Mouse (Mus musculus) WW6 (cell line): ENCODE measurements around the gene Actr3.

Experiments
- DNase-seq: peaks from one replicate; pipeline ENCODE4 v3.0.0-alpha.2; 2013; ENCODE audit warnings: low read depth, low spot score

Gene Actr3

DNA sequence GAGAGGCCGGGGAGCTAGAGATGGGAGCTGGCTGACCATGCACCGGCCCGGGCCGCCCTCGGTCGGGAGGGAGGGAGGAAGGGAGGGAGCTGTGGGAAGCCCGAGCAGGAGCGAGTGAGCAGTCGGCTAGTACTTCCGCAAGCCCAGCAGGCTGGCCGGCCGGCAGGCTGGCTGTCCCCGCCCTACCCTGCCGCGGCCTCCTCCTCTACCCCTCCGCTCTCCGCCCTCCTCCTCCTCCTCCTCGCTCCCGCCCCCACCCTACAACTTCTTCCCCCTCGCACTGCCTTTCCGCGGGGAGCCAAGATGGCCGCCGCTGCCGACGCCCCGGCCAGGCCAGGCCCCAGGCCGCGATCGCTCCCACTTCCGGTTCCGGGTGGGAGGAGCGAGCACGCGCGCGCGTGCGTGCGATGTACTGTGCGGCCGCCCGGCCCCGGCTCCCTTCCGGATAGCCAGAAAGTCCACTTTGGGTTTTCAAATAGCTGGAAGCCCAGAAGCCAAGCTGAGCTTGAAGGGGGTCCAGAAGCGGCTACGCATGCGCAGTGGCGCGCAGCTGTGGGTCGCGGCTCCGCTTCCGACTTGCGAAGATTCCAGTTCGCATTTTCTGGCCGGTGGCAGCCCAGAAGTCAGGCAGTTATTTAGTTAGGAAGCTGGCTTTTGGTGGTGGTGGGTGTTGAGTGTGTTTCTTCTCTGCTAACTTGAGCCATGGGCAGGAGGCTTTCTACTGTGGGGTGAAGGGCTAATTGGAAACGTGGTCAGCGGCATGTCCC lies at the start of gene Actr3:
Gene Actr3 (minus strand): TSS at position 359 of the 767 bp plus-strand sequence.
- DNase-seq = peak; percentile 93

DNA sequence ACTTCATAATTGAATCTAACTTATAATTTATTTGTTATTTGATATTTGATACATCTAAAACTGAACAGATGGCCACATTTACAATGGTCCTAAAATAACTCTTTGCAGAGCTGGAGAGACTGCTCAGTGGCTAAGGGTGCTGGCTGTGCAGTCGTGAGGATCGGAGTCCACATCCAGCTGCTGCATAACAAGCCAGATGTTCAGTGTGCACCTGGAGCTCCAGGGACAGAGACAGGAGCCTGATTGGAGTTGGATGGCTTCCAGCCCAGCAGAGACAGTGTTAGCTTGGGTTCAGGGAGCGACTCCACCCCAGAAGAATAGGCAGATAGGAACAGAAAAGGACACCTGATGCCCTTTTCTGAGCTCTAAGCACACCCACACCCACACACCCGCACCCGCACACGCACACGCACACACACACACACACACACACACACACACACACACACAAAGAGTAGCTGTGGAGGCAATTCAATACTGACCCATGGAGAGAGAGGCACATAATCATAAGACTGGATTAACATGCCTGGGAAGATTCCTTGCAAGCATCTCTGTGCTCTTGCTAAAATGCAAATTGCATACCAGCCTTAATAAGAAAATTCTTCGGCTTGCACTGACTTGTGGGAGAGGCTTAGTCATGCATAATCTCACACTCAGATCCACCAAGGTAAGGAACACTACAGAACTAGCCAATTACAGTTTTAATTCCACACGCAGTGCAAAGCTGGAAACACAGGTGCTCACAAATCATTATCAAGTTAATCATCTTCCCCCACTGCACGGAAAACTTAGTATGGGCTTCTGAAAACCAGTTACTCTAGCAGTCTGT lies 47.1 kb upstream of the Actr3 start:
- DNase-seq = no peak

DNA sequence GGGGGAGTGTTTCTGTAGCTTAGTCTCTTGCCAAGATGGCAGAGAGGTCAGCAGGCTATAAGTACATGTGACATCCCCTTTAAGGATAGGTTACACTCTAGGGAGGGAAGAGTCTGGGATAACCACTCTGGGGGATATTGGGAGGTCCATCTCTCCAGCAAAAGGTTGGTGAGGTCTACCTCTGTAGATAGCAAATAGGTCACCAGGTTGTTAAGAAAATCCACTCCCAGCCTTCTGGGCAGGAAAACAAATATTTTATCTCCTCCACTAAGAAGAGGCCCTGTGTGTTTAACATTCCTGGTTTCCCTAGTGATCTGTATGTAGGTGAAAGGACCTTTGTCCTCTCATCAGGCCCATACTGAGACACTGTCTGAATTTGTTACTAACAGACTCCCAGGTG lies 46.3 kb upstream of the Actr3 start:
- no peak for DNase-seq

DNA sequence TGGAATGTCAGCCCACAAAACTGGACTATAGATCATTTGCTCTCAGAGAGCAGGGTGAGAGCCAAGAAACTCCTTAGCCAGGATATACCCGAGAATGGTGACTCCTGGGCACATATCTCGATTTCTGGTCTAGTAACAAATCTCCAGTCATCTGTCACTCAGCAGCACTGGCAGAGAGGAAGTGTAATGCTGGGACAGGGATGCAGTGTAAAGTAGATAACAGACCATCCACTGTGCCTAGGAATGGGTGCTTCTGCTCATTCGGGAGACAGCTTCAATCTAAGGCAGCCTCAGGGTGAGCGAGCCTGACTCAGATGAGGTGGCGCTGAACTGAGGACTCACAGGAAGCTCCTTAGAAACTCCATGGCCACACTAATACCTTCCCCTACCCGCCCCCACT lies 43.1 kb upstream of the Actr3 start:
- no peak for DNase-seq

DNA sequence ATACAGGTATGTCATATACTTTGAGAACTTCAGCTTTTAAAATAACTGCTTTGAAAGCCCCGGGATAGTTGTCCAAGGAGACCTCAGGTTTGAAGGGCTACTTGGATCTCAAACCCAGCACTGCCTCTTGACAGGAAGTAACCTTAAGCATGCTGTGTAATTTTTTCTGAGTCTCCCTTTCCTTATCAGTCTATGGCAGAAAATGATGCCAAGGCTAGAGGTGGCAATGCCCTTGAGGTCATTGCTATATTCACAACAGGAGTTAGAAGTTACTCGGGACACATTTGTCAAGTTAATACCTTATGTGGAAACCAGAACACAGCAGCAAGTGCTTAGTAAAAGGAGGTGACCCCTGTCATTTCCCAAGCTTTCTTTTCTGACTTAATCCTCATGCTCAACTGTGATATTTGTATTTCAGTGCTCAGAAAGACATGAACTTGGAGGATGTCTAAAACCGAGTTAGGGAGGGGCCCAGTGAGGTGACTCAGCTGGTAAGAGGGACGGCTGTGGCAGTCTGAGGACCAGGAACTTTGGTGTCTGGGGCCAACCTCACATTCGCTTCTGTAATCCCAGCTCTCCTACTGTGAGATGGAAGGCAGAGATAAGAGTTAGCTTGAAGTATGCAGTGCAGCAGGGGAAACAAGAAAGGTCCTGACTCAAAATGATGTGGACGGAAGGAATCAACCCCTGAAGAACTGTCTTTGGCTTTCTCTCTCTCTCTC lies 40.6 kb upstream of the Actr3 start:
- DNase-seq = no peak

DNA sequence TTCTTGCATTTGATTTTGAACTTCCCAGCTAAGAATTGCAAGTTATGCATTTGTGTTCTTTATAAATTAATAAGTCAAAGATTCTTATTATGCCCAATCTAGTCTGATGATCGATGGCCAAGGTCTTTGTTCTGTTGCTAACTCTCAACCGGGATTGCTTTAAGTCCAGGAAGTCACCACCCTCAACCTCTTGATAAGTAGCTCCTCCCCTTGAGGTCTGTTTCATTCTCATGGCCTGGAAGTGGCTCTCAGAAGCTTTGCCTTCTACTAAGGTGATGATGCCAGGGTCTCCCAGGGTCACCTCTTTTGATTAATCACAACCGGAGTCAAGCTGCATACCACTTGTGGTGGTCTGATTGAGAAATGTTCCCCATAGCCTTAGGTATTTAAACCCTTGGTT lies 38.3 kb upstream of the Actr3 start:
- no peak for DNase-seq

DNA sequence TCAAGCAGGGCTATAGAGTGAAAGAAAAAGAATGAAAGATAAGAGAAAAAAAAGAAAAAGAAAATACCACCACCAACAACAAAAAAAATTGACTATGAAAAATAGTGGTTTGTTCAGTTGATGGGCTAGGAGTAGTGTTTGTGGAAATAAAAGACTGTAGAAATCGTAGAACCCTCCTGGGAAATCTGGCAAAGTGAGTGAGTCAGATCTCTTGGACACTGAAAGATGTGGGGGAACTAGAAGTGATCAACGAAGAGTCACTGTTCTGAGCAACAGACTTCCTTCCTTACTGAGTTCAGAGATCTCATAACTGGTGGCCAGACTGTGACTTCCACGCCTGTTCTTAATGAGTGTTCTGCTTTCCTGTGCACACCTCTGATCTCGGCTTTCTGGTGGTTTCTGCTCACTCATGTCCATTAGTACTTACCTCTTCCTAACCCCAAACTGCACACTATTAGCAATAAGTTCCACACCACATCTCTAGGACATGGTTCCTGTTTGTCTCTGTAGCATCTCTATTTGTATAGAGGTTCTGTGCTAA lies 37.7 kb upstream of the Actr3 start:
- no peak for DNase-seq

DNA sequence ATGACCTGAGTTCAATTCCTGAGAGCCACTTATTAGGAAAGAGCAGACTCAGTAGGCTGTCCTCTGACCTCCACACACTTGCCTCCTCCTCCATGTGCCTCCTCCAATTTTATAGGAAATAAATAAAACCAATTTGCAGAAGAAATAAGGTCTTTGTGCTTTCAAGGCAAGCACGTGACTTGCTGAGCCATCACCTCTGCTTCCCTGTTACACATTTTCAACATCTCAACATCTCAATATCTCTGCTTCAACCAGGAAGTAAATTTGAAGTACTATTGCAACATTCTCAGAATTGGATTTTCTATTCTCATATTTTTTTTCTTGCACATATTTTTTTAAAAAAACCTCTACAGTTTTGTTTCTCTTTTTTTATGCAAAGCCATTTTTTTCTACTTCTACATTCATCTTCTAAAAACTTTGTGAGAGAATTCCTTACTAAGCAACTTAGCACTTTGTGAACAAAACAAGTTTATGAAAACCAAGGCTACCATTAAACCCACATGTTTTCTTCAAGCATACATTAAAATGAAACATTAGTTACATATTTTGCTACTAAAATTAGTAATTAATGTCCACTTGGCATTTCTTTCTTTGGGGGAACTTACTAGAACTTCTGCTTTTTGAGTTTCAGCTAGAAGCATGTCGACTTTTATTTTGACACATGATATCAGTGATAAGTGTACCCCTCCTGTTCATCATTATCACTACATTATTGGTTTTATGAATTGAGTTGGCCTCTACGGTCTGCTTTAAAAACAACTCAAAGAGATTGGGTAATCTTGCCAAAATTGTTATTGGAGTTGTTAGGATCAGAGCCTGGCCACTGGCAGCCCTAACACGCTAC lies 35.5 kb upstream of the Actr3 start:
- no peak for DNase-seq

DNA sequence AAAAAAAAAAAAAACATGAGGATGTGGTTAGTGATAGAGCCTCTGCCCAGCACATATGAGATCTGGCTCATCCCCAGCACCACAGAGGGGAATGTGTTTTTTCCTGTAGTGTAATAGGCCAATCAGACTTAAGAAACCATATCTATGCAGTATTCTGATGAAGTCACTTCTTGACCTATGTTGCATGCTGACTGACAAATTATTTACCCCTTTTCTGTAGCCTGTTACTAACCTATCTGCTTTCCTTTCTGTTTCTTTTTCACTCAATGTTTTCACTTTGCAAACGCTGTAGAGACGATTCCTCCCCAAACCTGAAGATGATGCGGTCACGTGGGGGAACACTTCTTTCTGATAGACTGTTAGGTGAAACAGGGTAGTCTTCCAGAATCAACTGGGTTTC lies 32.4 kb upstream of the Actr3 start:
- no peak for DNase-seq

DNA sequence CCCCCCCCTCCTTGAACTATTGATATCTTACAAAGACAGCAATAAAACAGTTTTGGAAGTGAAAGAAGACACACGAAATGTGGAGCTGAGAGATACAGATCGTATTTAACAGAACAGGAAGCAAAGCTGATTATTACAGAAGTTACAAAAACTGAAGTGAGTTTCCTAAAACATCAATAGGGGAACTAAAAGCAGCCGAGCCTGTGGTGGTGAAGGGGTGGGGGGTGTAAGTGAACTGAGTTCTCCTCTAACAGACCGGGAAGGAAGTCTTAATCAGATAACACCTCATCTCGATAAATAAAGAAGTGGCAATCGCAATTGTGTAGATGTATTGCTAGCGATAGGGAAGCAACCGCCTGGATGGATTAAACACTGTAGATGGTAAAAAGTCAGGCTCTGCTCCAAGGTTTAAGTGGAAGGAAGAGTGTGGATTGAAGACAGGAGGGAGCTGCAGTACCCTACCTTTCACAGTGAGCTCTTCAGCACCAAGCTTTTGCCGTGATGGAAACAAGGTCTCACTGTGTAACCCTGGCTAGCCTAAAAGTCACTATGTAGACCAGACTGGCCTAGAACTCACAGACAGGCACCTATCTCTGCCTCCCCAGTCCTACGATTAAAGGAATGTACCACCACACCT lies 31.2 kb upstream of the Actr3 start:
- no peak for DNase-seq

DNA sequence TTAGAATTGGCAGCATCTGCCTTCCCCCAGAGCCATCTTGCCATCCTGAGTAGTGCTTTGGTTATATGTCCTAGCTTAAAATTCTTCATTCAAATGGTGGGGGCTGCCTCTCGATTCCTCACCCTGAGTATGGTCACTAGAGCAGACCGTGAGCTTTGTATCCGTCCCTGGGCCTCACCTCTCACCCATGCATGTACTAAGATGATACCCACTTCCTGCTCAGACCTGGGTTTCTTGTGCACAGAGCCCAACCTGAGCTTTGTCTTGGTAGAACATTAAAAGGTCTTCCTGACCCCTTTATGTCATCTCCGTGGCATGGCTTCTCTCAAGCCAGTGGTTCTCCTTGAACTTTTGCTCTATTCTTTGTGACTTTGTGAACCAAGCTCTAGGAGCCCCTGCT lies 28.5 kb upstream of the Actr3 start:
- no peak for DNase-seq

DNA sequence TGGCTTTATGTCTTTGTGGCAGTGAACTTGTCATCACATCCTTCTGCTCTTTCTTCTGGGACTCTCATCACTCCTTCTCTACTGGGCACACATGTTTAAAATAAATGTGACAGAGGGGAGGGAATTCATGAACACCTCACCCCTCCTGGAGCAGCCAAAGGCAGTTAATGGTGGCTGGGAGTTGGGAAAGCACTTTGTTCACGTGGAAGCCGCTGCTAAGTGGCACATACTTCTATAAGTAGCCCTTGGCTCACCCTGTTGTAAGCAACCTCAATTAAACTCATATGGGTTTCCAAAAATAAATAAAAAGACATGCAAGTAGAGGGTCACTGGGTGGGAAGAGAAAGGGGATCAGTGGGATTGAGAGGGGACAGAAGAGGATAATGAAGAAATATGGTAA lies 27.8 kb upstream of the Actr3 start:
- DNase-seq = no peak

DNA sequence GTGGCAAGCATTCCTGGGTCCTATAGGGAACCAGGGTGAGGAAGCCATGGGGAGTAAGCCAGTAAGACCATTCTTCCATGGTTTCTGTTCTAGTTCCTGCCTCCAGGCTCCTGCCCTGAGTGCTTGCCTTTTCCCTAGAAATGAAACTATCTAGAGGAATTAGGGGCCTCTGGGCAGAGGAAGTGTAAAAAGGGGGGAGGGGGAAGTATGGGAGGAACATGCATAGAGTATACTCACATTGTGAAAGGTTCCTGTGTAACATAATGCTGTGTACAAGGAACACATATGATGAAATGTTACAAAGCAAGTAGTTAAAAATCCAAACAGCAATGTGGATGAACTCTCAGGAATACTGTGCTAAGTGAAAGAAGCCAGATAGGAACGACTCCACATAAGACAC lies 27.4 kb upstream of the Actr3 start:
- DNase-seq = no peak

DNA sequence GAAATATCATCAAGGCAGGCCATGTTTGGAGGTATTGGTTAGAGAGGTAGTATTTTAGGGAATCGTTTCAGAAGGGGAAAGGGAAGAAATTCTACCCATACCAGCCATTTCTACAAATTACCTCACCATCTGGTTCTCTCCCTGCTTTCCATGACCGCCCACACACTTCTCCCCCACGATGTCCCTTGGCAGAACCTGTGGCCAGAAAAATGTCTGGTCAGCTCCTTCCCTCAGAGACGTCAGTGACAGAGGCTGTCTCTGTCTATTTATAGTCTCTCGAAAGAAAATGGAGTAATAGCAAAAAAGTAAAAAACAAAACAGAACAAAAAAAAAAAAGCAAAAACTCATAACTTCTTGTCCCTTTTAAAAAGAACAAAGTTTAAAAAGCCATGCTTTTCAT lies 23.0 kb upstream of the Actr3 start:
- no peak for DNase-seq

DNA sequence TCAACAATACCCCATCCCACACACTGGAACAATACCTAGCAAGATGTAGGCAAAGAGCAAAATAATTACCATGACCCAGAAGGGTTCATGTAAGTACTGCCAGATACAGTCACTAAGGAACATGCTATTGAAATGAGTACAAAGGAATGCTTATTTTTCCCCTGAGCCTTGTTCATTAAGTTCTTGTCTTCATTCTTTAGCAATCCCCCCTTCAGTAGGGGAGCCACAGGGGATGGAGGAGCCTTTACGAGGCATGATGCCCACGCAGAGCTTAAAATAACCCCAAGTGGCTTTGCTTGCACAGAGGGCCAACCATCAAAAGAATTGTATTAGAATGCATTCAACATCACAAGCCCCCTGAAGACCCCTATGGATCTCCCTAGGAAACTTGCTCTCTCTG lies 19.6 kb upstream of the Actr3 start:
- DNase-seq = no peak

DNA sequence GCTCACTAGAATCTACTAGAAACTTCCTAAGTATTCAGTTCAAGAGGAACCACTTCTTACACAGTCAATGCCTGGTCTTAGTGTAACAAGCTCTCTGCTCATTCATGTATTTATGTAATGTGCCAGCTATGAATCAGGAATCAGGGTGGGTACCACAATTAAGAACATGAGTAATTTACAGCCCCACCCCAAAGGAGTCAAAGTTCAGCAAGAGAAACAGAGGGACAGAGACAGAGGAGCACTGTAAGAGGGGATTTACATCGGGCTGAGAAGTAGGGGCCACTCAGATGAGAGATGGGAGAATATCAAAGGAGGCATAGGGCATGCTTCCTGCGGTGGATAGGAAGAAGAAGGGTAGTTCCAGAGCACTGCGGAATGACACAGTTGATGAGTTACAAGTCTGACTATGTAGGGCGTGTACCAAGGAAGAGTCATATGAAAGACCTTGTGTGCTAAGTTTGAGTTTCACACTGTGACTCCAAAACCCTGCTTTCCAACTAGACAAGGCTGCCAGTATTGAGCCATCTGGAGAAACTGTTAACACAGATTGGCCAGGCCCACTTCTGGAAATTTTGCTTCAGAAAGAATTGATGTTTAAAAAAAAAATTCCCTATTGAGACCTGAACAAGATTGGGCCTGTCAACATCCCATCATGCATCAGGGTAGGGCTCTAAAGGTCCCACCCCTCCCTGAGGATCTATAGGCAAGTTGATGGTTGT lies 14.9 kb upstream of the Actr3 start:
- no peak for DNase-seq

DNA sequence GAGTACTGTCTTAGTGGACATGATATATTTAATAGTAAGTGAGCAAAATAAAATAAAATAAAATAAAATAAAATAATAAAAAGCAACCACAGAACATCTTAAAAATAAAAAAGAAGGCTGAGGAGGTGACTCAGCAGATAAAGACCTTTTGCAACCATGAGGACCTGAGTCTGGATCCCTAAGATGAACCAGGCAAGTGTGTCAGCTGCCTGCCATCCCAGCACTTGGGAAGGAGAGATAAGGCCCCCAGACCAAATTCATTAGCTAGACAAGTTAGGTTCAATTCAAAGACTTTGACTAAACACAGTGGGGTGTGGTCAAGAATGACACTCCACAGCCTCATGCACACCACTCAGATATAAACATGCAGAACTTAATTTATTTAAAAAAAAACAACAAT lies 12.4 kb upstream of the Actr3 start:
- no peak for DNase-seq

DNA sequence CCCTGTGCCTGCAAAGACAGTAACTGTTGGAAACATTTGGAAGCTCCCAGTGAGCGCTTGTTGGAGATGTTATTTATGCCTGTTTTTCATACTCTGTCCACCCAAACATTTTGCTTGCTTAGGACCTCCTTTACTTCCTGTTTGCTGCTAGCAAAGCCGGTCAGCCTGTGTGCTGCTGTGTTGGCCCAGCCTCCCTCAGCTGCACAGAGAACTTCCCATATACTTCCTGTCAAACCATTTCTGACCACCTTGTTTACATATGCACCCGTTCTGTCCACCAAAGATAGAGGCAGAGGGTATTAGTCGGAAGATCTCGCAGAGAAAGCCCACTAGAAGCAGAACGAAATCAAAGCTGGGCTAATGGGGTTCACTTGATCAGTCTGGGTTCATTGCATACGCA lies 6.2 kb upstream of the Actr3 start:
- no peak for DNase-seq

DNA sequence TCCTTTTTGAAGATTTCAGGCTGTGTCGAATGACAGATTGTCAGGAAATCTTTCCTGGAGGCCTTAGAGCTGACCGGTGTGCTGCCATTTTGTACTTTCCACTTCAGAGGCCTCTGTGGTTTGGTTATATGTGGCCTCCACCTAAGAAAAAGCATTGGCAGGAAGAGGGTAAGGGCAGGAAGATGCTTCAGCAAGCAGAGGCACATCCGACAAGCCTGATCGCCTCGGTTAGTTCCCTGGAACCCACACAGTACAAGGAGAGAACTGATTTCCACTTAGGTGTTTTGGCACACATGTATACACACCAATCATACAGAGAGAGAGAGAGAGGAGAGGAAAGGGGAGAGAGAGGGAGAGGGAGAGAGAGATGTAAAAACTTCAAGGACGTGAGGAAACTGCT lies 5.7 kb upstream of the Actr3 start:
- no peak for DNase-seq

DNA sequence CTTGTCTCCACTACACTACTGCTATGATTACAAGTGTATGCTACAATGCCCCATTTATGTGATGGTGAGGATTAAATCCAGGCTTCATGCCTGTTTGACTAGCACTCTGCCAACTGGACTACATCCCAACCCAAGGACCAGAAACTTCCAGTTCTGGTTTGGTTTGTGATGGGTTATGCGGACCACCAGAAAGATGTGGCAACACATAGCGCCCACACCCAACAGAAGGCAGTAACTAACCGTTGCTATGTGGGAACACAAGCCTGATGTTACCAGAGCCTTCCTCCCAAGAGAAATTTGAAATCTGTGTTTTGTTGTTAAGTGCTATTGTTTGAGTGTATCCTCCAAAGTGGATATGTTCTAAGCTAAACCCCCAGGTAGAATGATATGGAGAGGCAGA lies 4.0 kb upstream of the Actr3 start:
- DNase-seq = no peak
